Mouse (Mus musculus) limb, embryonic 13.5 days (tissue): ENCODE data around the gene Dcun1d4. TPM values are rescaled to one million over a fixed set of nuclear protein-coding genes. Genes with fewer than 3 reads are reported as not detected.

Source experiments
- ATAC-seq: fragments of 200-750 bp; cut with Nextera tagmentation; 2 replicates; pipeline ENCODE4 v1.8.0; 2017; ENCODE audit warnings: low read depth, moderate number of reproducible peaks, moderate TSS enrichment; ENCODE audit not compliant: low FRiP score
- H3K27ac ChIP-seq: fragments of 300-500 bp; sonication (generic); 2 replicates; pipeline ENCODE4 v1.5.1; 2015; ENCODE audit warnings: inconsistent platforms, mild to moderate bottlenecking, moderate library complexity
- H3K27me3 ChIP-seq: fragments of 300-500 bp; sonication (generic); 2 replicates; pipeline ENCODE4 v1.6.1; 2015; ENCODE audit warnings: mild to moderate bottlenecking, inconsistent platforms
- H3K36me3 ChIP-seq: fragments of 300-500 bp; sonication (generic); 2 replicates; pipeline ENCODE4 v1.6.1; 2015; ENCODE audit warnings: inconsistent platforms, mild to moderate bottlenecking, moderate library complexity
- H3K4me1 ChIP-seq: fragments of 300-500 bp; sonication (generic); 2 replicates; pipeline ENCODE4 v1.6.1; 2015; ENCODE audit warnings: inconsistent platforms
- H3K4me2 ChIP-seq: fragments of 300-500 bp; sonication (generic); replicated peaks from 2 replicates; pipeline ENCODE4 v1.6.1; 2015; ENCODE audit warnings: inconsistent platforms, mild to moderate bottlenecking, moderate library complexity
- H3K4me3 ChIP-seq: fragments of 300-500 bp; sonication (generic); 2 replicates; pipeline ENCODE4 v1.5.1; 2015; ENCODE audit warnings: moderate library complexity, mild to moderate bottlenecking, inconsistent platforms
- H3K9ac ChIP-seq: fragments of 300-500 bp; sonication (generic); 2 replicates; pipeline ENCODE4 v1.6.1; 2015; ENCODE audit warnings: mild to moderate bottlenecking, inconsistent platforms
- H3K9me3 ChIP-seq: fragments of 300-500 bp; sonication (generic); 2 replicates; pipeline ENCODE4 v1.6.1; 2016; ENCODE audit warnings: inconsistent platforms
- WGBS: fragments of 180-500 bp; shearing (Covaris S2); methylation state at CpG from one replicate; pipeline ENCODE4 v1.1.7; 2015; 5-methylcytosine and 5-hydroxymethylcytosine counted together
- polyA plus RNA-seq: library from polyadenylated mRNA; unstranded; fragments of >200 nt; fragmentation: Nextera tagmentation; extraction: Ambion mirVana; gene quantifications from 2 replicates; pipeline ENCODE4 v1.2.1, GENCODE M21; 2015

The Dcun1d4 gene
- polyA plus RNA-seq, 1 experiment from 2014 or later, result 32.7 TPM

- Histone ChIP-seq H3K4me1 (no peaks in the 10 kb centered on the region), H3K4me3 (no peak overlapping the region), H3K4me2 (no peak overlapping the region), H3K9me3 (no peaks in the 10 kb centered on the region), H3K36me3 (peaks cover 46% of the 10 kb centered on the region), H3K27ac (no peak overlapping the region), H3K27me3 (no peaks in the 10 kb centered on the region), H3K9ac (no peak overlapping the region)
- ATAC-seq, result no peak
- 85% methylated on average over 12 of the region's 12 CpGs for WGBS
Observed at GRCm38 (mm10) chr5:73537669-73538068, 56.9 kb downstream of the Dcun1d4 start.

GRCm38 (mm10) chr5:73538586-73539298 is 57.9 kb downstream of the Dcun1d4 start:
- Histone ChIP-seq H3K4me1 (0 out of 2 replicates have a peak, but pooled peaks cover 3% of the 10 kb centered on the region), H3K9ac (no peak overlapping the region), H3K4me2 (no peak overlapping the region), H3K4me3 (no peak overlapping the region), H3K9me3 (no peaks in the 10 kb centered on the region), H3K36me3 (peaks cover 44% of the 10 kb centered on the region), H3K27me3 (no peaks in the 10 kb centered on the region), H3K27ac (no peak overlapping the region)
- WGBS, result 83% methylated on average over 11 of the region's 11 CpGs
- ATAC-seq, result no peak

- Histone ChIP-seq H3K9me3 (no peaks in the 10 kb centered on the region), H3K9ac (no peak overlapping the region), H3K4me2 (no peak overlapping the region), H3K4me3 (no peak overlapping the region), H3K36me3 (peaks cover 47% of the 10 kb centered on the region), H3K4me1 (peaks cover 6% of the 10 kb centered on the region; the same call in 1 of the 2 replicates), H3K27me3 (no peaks in the 10 kb centered on the region), H3K27ac (no peak overlapping the region; the same call in 1 of the 2 replicates)
- no peak; the same call in 1 of the 2 replicates for ATAC-seq
- WGBS, result 64% methylated on average over 6 of the region's 6 CpGs
Observed at GRCm38 (mm10) chr5:73539848-73540510, 59.2 kb downstream of the Dcun1d4 start.

- peaks cover 6% of the 10 kb centered on the region; the same call in 1 of the 2 replicates for H3K4me1 ChIP-seq
- no peaks in the 10 kb centered on the region for H3K27me3 ChIP-seq
- WGBS, result 90% methylated on average over 2 of the region's 2 CpGs
- H3K4me3 ChIP-seq, result no peak overlapping the region
- no peak for ATAC-seq
- H3K36me3 ChIP-seq, result peaks cover 48% of the 10 kb centered on the region
- H3K9me3 ChIP-seq, result no peaks in the 10 kb centered on the region
- no peak overlapping the region for H3K27ac ChIP-seq
- no peak overlapping the region for H3K9ac ChIP-seq
- H3K4me2 ChIP-seq, result no peak overlapping the region
Observed at GRCm38 (mm10) chr5:73540511-73540871, 59.7 kb downstream of the Dcun1d4 start.

GRCm38 (mm10) chr5:73544111-73544753 is 63.4 kb downstream of the Dcun1d4 start:
- H3K27me3 ChIP-seq, result no peaks in the 10 kb centered on the region
- H3K4me3 ChIP-seq, result no peak overlapping the region
- 53% methylated on average over 10 of the region's 10 CpGs for WGBS
- H3K4me2 ChIP-seq, result no peak overlapping the region
- no peak overlapping the region for H3K27ac ChIP-seq
- H3K36me3 ChIP-seq, result peaks cover 47% of the 10 kb centered on the region
- no peaks in the 10 kb centered on the region for H3K9me3 ChIP-seq
- ATAC-seq, result no peak
- no peak overlapping the region for H3K9ac ChIP-seq
- H3K4me1 ChIP-seq, result peaks cover 6% of the 10 kb centered on the region; the same call in 1 of the 2 replicates

GRCm38 (mm10) chr5:73545641-73546040 is 64.8 kb downstream of the Dcun1d4 start:
- Histone ChIP-seq H3K36me3 (peaks cover 53% of the 10 kb centered on the region), H3K27me3 (no peaks in the 10 kb centered on the region), H3K9ac (no peak overlapping the region), H3K9me3 (no peaks in the 10 kb centered on the region), H3K4me3 (no peak overlapping the region), H3K27ac (no peak overlapping the region), H3K4me2 (no peak overlapping the region), H3K4me1 (peaks cover 6% of the 10 kb centered on the region; the same call in 1 of the 2 replicates)
- no peak for ATAC-seq
- 59% methylated on average over 6 of the region's 6 CpGs for WGBS

GRCm38 (mm10) chr5:73547252-73547651 is 66.5 kb downstream of the Dcun1d4 start:
- no peak overlapping the region for H3K27ac ChIP-seq
- H3K27me3 ChIP-seq, result no peaks in the 10 kb centered on the region
- H3K9ac ChIP-seq, result no peak overlapping the region
- peaks cover 10% of the 10 kb centered on the region for H3K4me1 ChIP-seq
- no peak overlapping the region for H3K4me3 ChIP-seq
- 92% methylated on average over 7 of the region's 7 CpGs for WGBS
- no peaks in the 10 kb centered on the region for H3K9me3 ChIP-seq
- no peak for ATAC-seq
- peaks cover 47% of the 10 kb centered on the region for H3K36me3 ChIP-seq
- H3K4me2 ChIP-seq, result no peak overlapping the region

- H3K36me3 ChIP-seq, result peaks cover 49% of the 10 kb centered on the region
- 90% methylated on average over 7 of the region's 7 CpGs for WGBS
- no peak overlapping the region for H3K9ac ChIP-seq
- H3K4me2 ChIP-seq, result no peak overlapping the region
- ATAC-seq, result no peak
- H3K9me3 ChIP-seq, result no peaks in the 10 kb centered on the region
- H3K4me3 ChIP-seq, result no peak overlapping the region
- no peak overlapping the region for H3K27ac ChIP-seq
- H3K4me1 ChIP-seq, result peaks cover 10% of the 10 kb centered on the region
- no peaks in the 10 kb centered on the region for H3K27me3 ChIP-seq
Observed at GRCm38 (mm10) chr5:73548237-73548636, 67.4 kb downstream of the Dcun1d4 start.

- H3K4me3 ChIP-seq, result no peak overlapping the region
- H3K36me3 ChIP-seq, result peaks cover 51% of the 10 kb centered on the region
- no peaks in the 10 kb centered on the region for H3K27me3 ChIP-seq
- WGBS, result 90% methylated on average over 1 of the region's 1 CpGs
- ATAC-seq, result no peak
- H3K27ac ChIP-seq, result no peak overlapping the region
- no peak overlapping the region for H3K4me2 ChIP-seq
- no peak overlapping the region for H3K9ac ChIP-seq
- H3K4me1 ChIP-seq, result peaks cover 7% of the 10 kb centered on the region
- H3K9me3 ChIP-seq, result no peaks in the 10 kb centered on the region
Observed at GRCm38 (mm10) chr5:73548838-73549237, 68.0 kb downstream of the Dcun1d4 start.

- Histone ChIP-seq H3K9ac (no peak overlapping the region), H3K4me1 (peaks cover 5% of the 10 kb centered on the region), H3K36me3 (peaks cover 36% of the 10 kb centered on the region), H3K4me3 (no peak overlapping the region), H3K4me2 (no peak overlapping the region), H3K9me3 (no peaks in the 10 kb centered on the region), H3K27me3 (no peaks in the 10 kb centered on the region), H3K27ac (no peak overlapping the region)
- no peak for ATAC-seq
- WGBS, result 69% methylated on average over 5 of the region's 5 CpGs
Observed at GRCm38 (mm10) chr5:73551836-73552235, 71.0 kb downstream of the Dcun1d4 start.

- ATAC-seq, result no peak
- 93% methylated on average over 11 of the region's 11 CpGs for WGBS
- Histone ChIP-seq H3K27ac (no peak overlapping the region), H3K4me1 (peaks cover 5% of the 10 kb centered on the region), H3K4me3 (no peak overlapping the region), H3K9me3 (no peaks in the 10 kb centered on the region), H3K27me3 (no peaks in the 10 kb centered on the region), H3K36me3 (peaks cover 43% of the 10 kb centered on the region), H3K4me2 (no peak overlapping the region), H3K9ac (no peak overlapping the region)
Observed at GRCm38 (mm10) chr5:73553903-73554302, 73.1 kb downstream of the Dcun1d4 start.

- H3K9me3 ChIP-seq, result no peaks in the 10 kb centered on the region
- H3K27me3 ChIP-seq, result no peaks in the 10 kb centered on the region
- WGBS, result 87% methylated on average over 8 of the region's 8 CpGs
- H3K4me3 ChIP-seq, result no peak overlapping the region
- H3K4me2 ChIP-seq, result no peak overlapping the region
- H3K4me1 ChIP-seq, result peaks cover 5% of the 10 kb centered on the region
- no peak overlapping the region for H3K9ac ChIP-seq
- H3K27ac ChIP-seq, result no peak overlapping the region
- H3K36me3 ChIP-seq, result peaks cover 52% of the 10 kb centered on the region
- no peak for ATAC-seq
Observed at GRCm38 (mm10) chr5:73555096-73555852, 74.5 kb downstream of the Dcun1d4 start.
